Mouse (Mus musculus) intestine, embryonic 15.5 days (tissue): ENCODE results near the gene D930020B18Rik. TPM values are rescaled to one million over a fixed set of nuclear protein-coding genes. Genes with fewer than 3 reads are reported as not detected.

Source experiments
- ATAC-seq: fragments of 200-750 bp; cut with Nextera tagmentation; 2 replicates; pipeline ENCODE4 v1.8.0; 2017; ENCODE audit warnings: moderate TSS enrichment, moderate library complexity
- H3K27ac ChIP-seq: fragments of 300-500 bp; sonication (generic); 2 replicates; pipeline ENCODE4 v1.5.1; 2015; ENCODE audit warnings: mild to moderate bottlenecking, inconsistent platforms
- H3K27me3 ChIP-seq: fragments of 300-500 bp; sonication (generic); replicated peaks from 2 replicates; pipeline ENCODE4 v1.6.1; 2015; ENCODE audit warnings: inconsistent platforms
- H3K36me3 ChIP-seq: fragments of 300-500 bp; sonication (generic); 2 replicates; pipeline ENCODE4 v1.6.1; 2015; ENCODE audit warnings: inconsistent platforms
- H3K4me1 ChIP-seq: fragments of 300-500 bp; sonication (generic); replicated peaks from 2 replicates; pipeline ENCODE4 v1.6.1; 2015; ENCODE audit warnings: inconsistent platforms
- H3K4me2 ChIP-seq: fragments of 300-500 bp; sonication (generic); replicated peaks from 2 replicates; pipeline ENCODE4 v1.6.1; 2015; ENCODE audit warnings: mild to moderate bottlenecking, inconsistent platforms
- H3K4me3 ChIP-seq: fragments of 300-500 bp; sonication (generic); replicated peaks from 2 replicates; pipeline ENCODE4 v1.5.1; 2015; ENCODE audit warnings: inconsistent platforms
- H3K9ac ChIP-seq: fragments of 300-500 bp; sonication (generic); 2 replicates; pipeline ENCODE4 v1.6.1; 2015; ENCODE audit warnings: inconsistent platforms
- H3K9me3 ChIP-seq: fragments of 300-500 bp; sonication (generic); 2 replicates; pipeline ENCODE4 v1.6.1; 2016; ENCODE audit warnings: inconsistent platforms
- WGBS: fragments of 180-500 bp; shearing (Covaris S2); methylation state at CpG from one replicate; pipeline ENCODE4 v1.1.7; 2015; 5-methylcytosine and 5-hydroxymethylcytosine counted together
- polyA plus RNA-seq: library from polyadenylated mRNA; unstranded; fragments of >200 nt; fragmentation: Nextera tagmentation; extraction: Ambion mirVana; gene quantifications from 2 replicates; pipeline ENCODE4 v1.2.1, GENCODE M21; 2015

Gene D930020B18Rik
- polyA plus RNA-seq, 1 experiment from 2014 or later: 0.39 TPM

DNA sequence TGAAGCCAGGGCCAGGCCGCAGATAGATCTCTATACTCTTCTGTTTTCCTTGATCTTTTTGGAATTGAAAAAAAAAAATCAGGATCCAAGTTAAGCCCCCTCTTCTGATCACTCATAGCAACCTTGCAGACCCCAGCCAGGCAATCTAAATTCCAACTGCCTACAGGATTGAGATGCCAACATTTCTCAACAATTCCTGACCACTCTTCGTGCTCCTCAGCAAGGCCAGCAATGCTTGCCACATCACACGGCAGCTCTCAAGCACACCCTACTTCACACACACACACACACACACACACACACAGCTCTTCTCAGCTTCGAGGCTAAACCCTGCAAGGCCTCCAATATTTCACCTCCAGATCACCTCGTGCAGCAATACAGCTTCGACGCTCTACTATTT, 17.7 kb upstream of the D930020B18Rik start:
- no peak for ATAC-seq

GRCm38 (mm10) chr10:121625006-121625405, 16.4 kb upstream of the D930020B18Rik start:
- Histone ChIP-seq H3K27me3 (no peaks in the 10 kb centered on the region), H3K9me3 (no peaks in the 10 kb centered on the region), H3K27ac (no peak overlapping the region), H3K4me1 (0 out of 2 replicates have a peak, but pooled peaks cover 5% of the 10 kb centered on the region), H3K9ac (0 out of 2 replicates have a peak overlapping the region, but pooled peaks have one; percentile 90), H3K36me3 (peaks cover 12% of the 10 kb centered on the region), H3K4me3 (peak overlapping the region; percentile 89), H3K4me2 (peak overlapping the region; percentile 62)
- no peak for ATAC-seq
- 8% methylated on average over 9 of the region's 9 CpGs for WGBS

More for the DNA sequence above, 17.7 kb upstream of the D930020B18Rik start:
- Histone ChIP-seq H3K27me3 (no peaks in the 10 kb centered on the region), H3K36me3 (peaks cover 15% of the 10 kb centered on the region), H3K4me2 (no peak overlapping the region), H3K4me3 (no peak overlapping the region), H3K4me1 (0 out of 2 replicates have a peak, but pooled peaks cover 5% of the 10 kb centered on the region), H3K9ac (no peak overlapping the region), H3K27ac (no peak overlapping the region), H3K9me3 (no peaks in the 10 kb centered on the region)
- WGBS: 83% methylated on average over 7 of the region's 7 CpGs

DNA sequence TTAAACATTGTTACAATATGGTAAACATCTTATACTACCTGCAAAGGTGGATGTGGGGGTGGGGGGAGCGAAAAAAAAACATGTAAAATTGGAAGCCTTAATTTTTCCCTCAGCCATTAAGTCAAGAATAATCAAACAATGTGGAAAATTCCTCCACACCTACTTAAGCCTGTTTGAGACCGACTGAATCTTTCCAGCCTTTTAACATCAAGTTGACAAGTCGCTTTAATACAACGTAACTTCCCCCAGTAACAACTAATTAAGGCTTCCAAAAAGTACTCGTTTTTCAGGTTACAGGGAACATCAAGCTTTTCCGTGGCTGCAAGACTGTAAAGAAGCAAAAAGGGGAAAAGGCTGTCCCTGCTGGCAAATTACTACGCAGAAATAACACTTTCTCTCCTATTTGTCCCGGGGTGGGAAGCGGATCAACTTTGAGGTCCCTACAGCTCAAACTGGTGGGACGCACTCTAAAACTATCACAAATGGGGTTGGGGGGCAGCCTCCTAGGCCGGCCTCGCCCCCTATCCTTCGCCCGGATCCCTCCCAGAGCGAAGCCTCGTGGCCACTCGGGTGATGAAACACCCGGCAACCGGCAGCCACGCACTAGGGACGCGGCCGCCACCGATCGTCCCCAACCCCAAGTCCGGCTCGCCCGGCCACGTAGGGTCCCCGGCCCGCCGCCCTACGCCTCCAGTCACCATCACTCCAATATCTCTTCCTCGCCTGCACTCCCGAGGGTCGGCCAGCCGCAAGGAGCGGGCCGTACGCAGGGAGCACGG, 15.8 kb upstream of the D930020B18Rik start:
- Histone ChIP-seq H3K4me1 (0 out of 2 replicates have a peak, but pooled peaks cover 5% of the 10 kb centered on the region), H3K9me3 (no peaks in the 10 kb centered on the region), H3K27ac (peak overlapping the region; percentile 95), H3K4me3 (peak overlapping the region; percentile 89), H3K4me2 (peak overlapping the region; percentile 62), H3K36me3 (peaks cover 8% of the 10 kb centered on the region), H3K9ac (peak overlapping the region; percentile 90), H3K27me3 (no peaks in the 10 kb centered on the region)
- peak; percentile 66 for ATAC-seq
- under 1% methylated on average over 41 of the region's 41 CpGs for WGBS

GRCm38 (mm10) chr10:121626186-121626882, 15.1 kb upstream of the D930020B18Rik start, which contains the start of gene Xpot:
Gene Xpot, minus strand, starts transcription at chr10:121626332.
- H3K4me1 ChIP-seq: 0 out of 2 replicates have a peak, but pooled peaks cover 5% of the 10 kb centered on the region
- no peaks in the 10 kb centered on the region for H3K27me3 ChIP-seq
- peak within 1 kb of the TSS; percentile 89 for H3K4me3 ChIP-seq
- WGBS: under 1% methylated on average over 70 of the region's 70 CpGs
- H3K27ac ChIP-seq: peak within 1 kb of the TSS; percentile 95
- H3K36me3 ChIP-seq: peaks cover 6% of the 10 kb centered on the region
- H3K9me3 ChIP-seq: no peaks in the 10 kb centered on the region
- ATAC-seq: peak; percentile 99
- peak within 1 kb of the TSS; percentile 62 for H3K4me2 ChIP-seq
- peak within 1 kb of the TSS; percentile 90 for H3K9ac ChIP-seq

DNA sequence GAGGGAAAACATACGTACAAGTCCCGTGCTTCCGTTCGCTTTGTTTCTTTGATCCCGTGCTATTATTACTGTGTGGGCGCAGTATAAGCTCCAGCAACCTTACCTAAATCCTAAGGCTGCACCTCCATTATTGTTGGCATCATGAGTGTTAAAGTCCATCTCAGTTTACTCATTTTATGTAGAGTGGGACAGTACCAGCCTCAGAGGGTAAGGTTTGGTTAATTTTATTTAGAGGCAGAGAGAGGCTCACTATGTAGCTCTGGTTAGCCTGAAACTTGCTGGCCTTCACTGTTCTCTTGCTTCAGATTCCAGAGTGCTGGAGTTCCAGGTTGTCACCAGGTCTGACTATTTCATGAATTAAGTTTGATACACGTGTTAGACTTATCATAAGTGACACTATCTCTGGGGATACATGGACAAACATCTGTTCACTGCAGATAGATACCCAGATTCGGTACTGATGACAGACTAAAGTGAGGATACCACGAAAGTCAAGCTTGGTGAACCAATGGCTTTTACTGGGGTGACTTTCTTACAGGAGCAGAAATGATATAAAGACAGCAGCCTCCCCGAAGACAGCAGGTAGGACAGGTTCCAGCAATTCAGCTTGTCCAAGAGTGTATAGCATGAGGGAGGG, 14.1 kb upstream of the D930020B18Rik start:
- 82% methylated on average over 10 of the region's 10 CpGs for WGBS

GRCm38 (mm10) chr10:121628561-121629040, 12.8 kb upstream of the D930020B18Rik start:
- Histone ChIP-seq H3K27ac (no peak overlapping the region), H3K4me2 (no peak overlapping the region)
- 93% methylated on average over 6 of the region's 6 CpGs for WGBS

More for the DNA sequence above, 14.1 kb upstream of the D930020B18Rik start:
- no peak for ATAC-seq
- Histone ChIP-seq H3K4me3 (no peak overlapping the region), H3K4me2 (peak overlapping the region; percentile 62), H3K4me1 (0 out of 2 replicates have a peak, but pooled peaks cover 5% of the 10 kb centered on the region), H3K27ac (no peak overlapping the region), H3K27me3 (no peaks in the 10 kb centered on the region), H3K9ac (no peak overlapping the region), H3K36me3 (no peaks in the 10 kb centered on the region), H3K9me3 (no peaks in the 10 kb centered on the region)

DNA sequence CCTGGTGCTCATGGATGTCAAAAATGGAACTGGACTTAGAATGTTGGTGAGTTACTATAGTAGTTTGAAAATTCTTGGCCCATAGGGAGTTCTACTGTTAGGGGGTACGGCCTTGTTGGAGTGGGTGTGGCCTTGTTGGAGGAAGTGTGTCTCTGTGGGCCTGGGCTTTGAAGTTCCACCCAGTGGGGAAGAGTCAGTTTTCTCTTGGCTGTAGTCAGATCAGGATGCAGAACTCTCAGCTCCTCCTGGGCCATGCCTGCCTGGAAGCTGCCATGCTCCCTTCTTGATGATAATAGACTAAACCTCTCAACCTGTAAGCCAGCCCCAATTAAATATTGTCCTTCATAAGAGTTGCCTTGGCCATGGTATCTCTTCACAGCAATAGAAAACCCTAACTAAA, 7.2 kb upstream of the D930020B18Rik start:
- Histone ChIP-seq H3K9me3 (no peaks in the 10 kb centered on the region), H3K4me3 (no peak overlapping the region), H3K27ac (no peak overlapping the region), H3K27me3 (no peaks in the 10 kb centered on the region), H3K4me1 (no peaks in the 10 kb centered on the region), H3K4me2 (no peak overlapping the region), H3K9ac (no peak overlapping the region), H3K36me3 (no peaks in the 10 kb centered on the region)
- WGBS: 41% methylated on average over 1 of the region's 1 CpGs
- ATAC-seq: no peak

More at GRCm38 (mm10) chr10:121628561-121629040, 12.8 kb upstream of the D930020B18Rik start:
- no peak overlapping the region for H3K9ac ChIP-seq
- ATAC-seq: no peak
- H3K36me3 ChIP-seq: no peaks in the 10 kb centered on the region
- H3K9me3 ChIP-seq: no peaks in the 10 kb centered on the region
- no peak overlapping the region for H3K4me3 ChIP-seq
- no peaks in the 10 kb centered on the region for H3K27me3 ChIP-seq
- H3K4me1 ChIP-seq: 0 out of 2 replicates have a peak, but pooled peaks cover 5% of the 10 kb centered on the region

DNA sequence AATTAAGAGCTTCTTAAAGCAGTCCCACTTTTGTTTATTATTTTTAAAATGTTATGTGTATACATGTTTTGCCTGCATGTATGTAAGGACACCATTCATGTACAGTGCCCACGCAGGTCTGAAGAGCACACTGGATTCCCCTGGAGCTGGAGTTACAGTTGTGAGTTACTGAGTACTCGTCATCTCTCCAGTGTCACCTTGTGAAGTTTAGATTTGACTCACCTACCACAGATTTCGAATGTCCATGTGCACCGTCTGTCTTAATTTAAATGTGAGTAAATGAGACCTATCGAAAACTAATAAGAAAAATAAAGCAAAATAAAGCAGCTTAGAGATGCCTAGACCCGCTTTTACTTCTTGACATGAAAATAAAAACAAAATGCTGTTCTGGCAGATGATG, 5.1 kb upstream of the D930020B18Rik start:
- 91% methylated on average over 6 of the region's 6 CpGs for whole genome bisulfite sequencing
- H3K4me1 ChIP-seq: peaks cover 3% of the 10 kb centered on the region; the same call in 1 of the 2 replicates
- no peak overlapping the region for H3K4me2 ChIP-seq
- H3K4me3 ChIP-seq: no peak overlapping the region
- H3K9ac ChIP-seq: no peak overlapping the region
- H3K27ac ChIP-seq: no peak overlapping the region
- H3K27me3 ChIP-seq: peaks cover 5% of the 10 kb centered on the region; the same call in 1 of the 2 replicates
- no peaks in the 10 kb centered on the region for H3K36me3 ChIP-seq
- no peak for ATAC-seq
- H3K9me3 ChIP-seq: no peaks in the 10 kb centered on the region

- H3K27me3 ChIP-seq: peaks cover 18% of the 10 kb centered on the region
- H3K36me3 ChIP-seq: no peaks in the 10 kb centered on the region
- H3K27ac ChIP-seq: no peak overlapping the region
- H3K9ac ChIP-seq: no peak overlapping the region
- 87% methylated on average over 5 of the region's 5 CpGs for WGBS
- H3K4me2 ChIP-seq: no peak overlapping the region
- peaks cover 11% of the 10 kb centered on the region; the same call in 1 of the 2 replicates for H3K4me1 ChIP-seq
- H3K9me3 ChIP-seq: no peaks in the 10 kb centered on the region
- no peak overlapping the region for H3K4me3 ChIP-seq
- ATAC-seq: no peak
Observed at GRCm38 (mm10) chr10:121639573-121639972, 1.8 kb upstream of the D930020B18Rik start.

- Histone ChIP-seq H3K9me3 (no peaks in the 10 kb centered on the region), H3K9ac (no peak overlapping the region), H3K27me3 (peaks cover 18% of the 10 kb centered on the region), H3K4me1 (peaks cover 11% of the 10 kb centered on the region; the same call in 1 of the 2 replicates), H3K36me3 (no peaks in the 10 kb centered on the region), H3K27ac (no peak overlapping the region), H3K4me3 (no peak overlapping the region), H3K4me2 (peak overlapping the region; percentile 99)
- ATAC-seq: peak; percentile 57
- WGBS: 52% methylated on average over 6 of the region's 6 CpGs
Observed at GRCm38 (mm10) chr10:121640150-121640930, 1.0 kb upstream of the D930020B18Rik start.

- Histone ChIP-seq H3K36me3 (no peaks in the 10 kb centered on the region), H3K4me1 (peaks cover 11% of the 10 kb centered on the region; the same call in 1 of the 2 replicates), H3K4me2 (peak overlapping the region; percentile 99), H3K27ac (no peak overlapping the region), H3K9me3 (no peaks in the 10 kb centered on the region), H3K27me3 (peaks cover 18% of the 10 kb centered on the region), H3K4me3 (peak overlapping the region; percentile 56), H3K9ac (peak overlapping the region; percentile 31)
- 17% methylated on average over 10 of the region's 10 CpGs for WGBS
- ATAC-seq: peak; percentile 40; the same call in 1 of the 2 replicates
Observed at GRCm38 (mm10) chr10:121640944-121641271, 480 bp upstream of the D930020B18Rik start.
